Mouse (Mus musculus): ENCODE measurements around the gene Cyp27a1.

GRCm38 (mm10) chr1:74784041-74784759, 70.8 kb downstream of the Cyp27a1 start:
- TF ChIP-seq CTCF (IDR thresholded peaks at IDR 0.05; ENCODE audit: low read depth) (peak; percentile 59), EP300 (IDR thresholded peaks at IDR 0.05; ENCODE audit: low read depth) (no peak)
